Mouse (Mus musculus) left cerebral cortex, adult 9 months (tissue): ENCODE data around the gene Rnf222.

Experiments used
- DNase-seq, 2 experiments: peaks; one replicate each; pipeline ENCODE4 v3.0.0; 2022; ENCODE audit warnings: low spot score in 2 of 2

Rnf222 gene

GRCm38 (mm10) chr11:68888653-68889052 is 300 bp downstream of the Rnf222 start:
- DNase-seq, result no peak

- DNase-seq, result no peak
These were observed 2.3 kb downstream of the Rnf222 start for GRCm38 (mm10) chr11:68890625-68891024.

- DNase-seq, result no peak
These were observed 3.5 kb downstream of the Rnf222 start for GRCm38 (mm10) chr11:68891823-68892222.

- DNase-seq, result no peak
These were observed 4.0 kb downstream of the Rnf222 start for GRCm38 (mm10) chr11:68892233-68892832.

- no peak for DNase-seq
These were observed 5.6 kb downstream of the Rnf222 start for GRCm38 (mm10) chr11:68893911-68894464.

- no peak for DNase-seq
These were observed 7.9 kb downstream of the Rnf222 start for GRCm38 (mm10) chr11:68896247-68896646.

GRCm38 (mm10) chr11:68897120-68897519 is 8.8 kb downstream of the Rnf222 start:
- DNase-seq, result peak in 1 of 2 experiments; percentile 32

GRCm38 (mm10) chr11:68897838-68898237 is 9.5 kb downstream of the Rnf222 start:
- DNase-seq, result no peak

- no peak for DNase-seq
These were observed 10.4 kb downstream of the Rnf222 start for GRCm38 (mm10) chr11:68898790-68899189.

GRCm38 (mm10) chr11:68899815-68900214 is 11.5 kb downstream of the Rnf222 start:
- no peak for DNase-seq

- DNase-seq, result no peak
These were observed 12.4 kb downstream of the Rnf222 start for GRCm38 (mm10) chr11:68900519-68901350.

GRCm38 (mm10) chr11:68901351-68902046 is 13.1 kb downstream of the Rnf222 start, which contains the start of gene Rpl26:
TSS of gene Rpl26 (plus strand) at chr11:68901583.
- DNase-seq, result peak; percentile 92 to 100

GRCm38 (mm10) chr11:68902047-68902364 is 13.7 kb downstream of the Rnf222 start:
- DNase-seq, result no peak

GRCm38 (mm10) chr11:68902367-68902766 is 14.0 kb downstream of the Rnf222 start:
- no peak for DNase-seq

GRCm38 (mm10) chr11:68902823-68903222 is 14.5 kb downstream of the Rnf222 start:
- DNase-seq, result no peak

- DNase-seq, result no peak
These were observed 15.4 kb downstream of the Rnf222 start for GRCm38 (mm10) chr11:68903775-68904174.

- peak in 1 of 2 experiments; percentile 88 for DNase-seq
These were observed 16.2 kb downstream of the Rnf222 start for GRCm38 (mm10) chr11:68904375-68905137.

GRCm38 (mm10) chr11:68905138-68905531 is 16.8 kb downstream of the Rnf222 start:
- DNase-seq, result no peak

- DNase-seq, result no peak
These were observed 17.5 kb downstream of the Rnf222 start for GRCm38 (mm10) chr11:68905665-68906460.

GRCm38 (mm10) chr11:68906461-68906790 is 18.1 kb downstream of the Rnf222 start:
- DNase-seq, result no peak

- no peak for DNase-seq
These were observed 18.9 kb downstream of the Rnf222 start for GRCm38 (mm10) chr11:68907251-68907650.
